Mouse (Mus musculus): Measurements from ENCODE around the gene Slc1a3. TPM values are rescaled to one million over a fixed set of nuclear protein-coding genes. Genes with fewer than 3 reads are reported as not detected.

Slc1a3 gene
- total RNA-seq, 4 experiments from 2014 or later, result 0.56 to 2.8 (median 1.3) TPM

GRCm38 (mm10) chr15:8659977-8660376, 50.6 kb downstream of the Slc1a3 start:
- DNase-seq (ENCODE audit: low spot score in 2 of 2), result no peak

GRCm38 (mm10) chr15:8659483-8659971, 51.0 kb downstream of the Slc1a3 start:
- no peak for DNase-seq (ENCODE audit: low spot score in 2 of 2)

- no peak for DNase-seq (ENCODE audit: low spot score in 2 of 2)
Observed at GRCm38 (mm10) chr15:8658086-8658980, 52.2 kb downstream of the Slc1a3 start.

GRCm38 (mm10) chr15:8655251-8655650, 55.3 kb downstream of the Slc1a3 start:
- no peak for DNase-seq (ENCODE audit: low spot score in 2 of 2)

- no peak for DNase-seq (ENCODE audit: low spot score in 2 of 2)
Observed at GRCm38 (mm10) chr15:8652637-8653036, 57.9 kb downstream of the Slc1a3 start.

- DNase-seq (ENCODE audit: low spot score in 2 of 2), result no peak
Observed at GRCm38 (mm10) chr15:8643997-8644692, 66.4 kb downstream of the Slc1a3 start.

GRCm38 (mm10) chr15:8639856-8640255, 70.7 kb downstream of the Slc1a3 start:
- no peak for DNase-seq (ENCODE audit: low spot score in 2 of 2)

- no peak for DNase-seq (ENCODE audit: low spot score in 2 of 2)
Observed at GRCm38 (mm10) chr15:8638568-8639325, 71.8 kb downstream of the Slc1a3 start.

- DNase-seq (ENCODE audit: low spot score in 2 of 2), result no peak
Observed at GRCm38 (mm10) chr15:8637283-8637682, 73.3 kb downstream of the Slc1a3 start.

GRCm38 (mm10) chr15:8635974-8636373, 74.6 kb downstream of the Slc1a3 start:
- DNase-seq (ENCODE audit: low spot score in 2 of 2), result no peak

- no peak for DNase-seq (ENCODE audit: low spot score in 2 of 2)
Observed at GRCm38 (mm10) chr15:8634807-8635206, 75.8 kb downstream of the Slc1a3 start.

- no peak for DNase-seq (ENCODE audit: low spot score in 2 of 2)
Observed at GRCm38 (mm10) chr15:8634355-8634754, 76.2 kb downstream of the Slc1a3 start.

GRCm38 (mm10) chr15:8633375-8633774, 77.2 kb downstream of the Slc1a3 start:
- DNase-seq (ENCODE audit: low spot score in 2 of 2), result peak in 1 of 2 experiments; percentile 12

GRCm38 (mm10) chr15:8632361-8632760, 78.2 kb downstream of the Slc1a3 start:
- no peak for DNase-seq (ENCODE audit: low spot score in 2 of 2)

GRCm38 (mm10) chr15:8629317-8629831, 81.2 kb downstream of the Slc1a3 start:
- DNase-seq (ENCODE audit: low spot score in 2 of 2), result peak; percentile 5 to 28

GRCm38 (mm10) chr15:8628150-8628549, 82.4 kb downstream of the Slc1a3 start:
- no peak for DNase-seq (ENCODE audit: low spot score in 2 of 2)

- DNase-seq (ENCODE audit: low spot score in 2 of 2), result peak; percentile 23 to 24
Observed at GRCm38 (mm10) chr15:8627097-8627537, 83.4 kb downstream of the Slc1a3 start.

- DNase-seq (ENCODE audit: low spot score in 2 of 2), result no peak
Observed at GRCm38 (mm10) chr15:8625370-8625769, 85.2 kb downstream of the Slc1a3 start.

- DNase-seq (ENCODE audit: low spot score in 2 of 2), result no peak
Observed at GRCm38 (mm10) chr15:8623879-8624278, 86.7 kb downstream of the Slc1a3 start.

- no peak for DNase-seq (ENCODE audit: low spot score in 2 of 2)
Observed at GRCm38 (mm10) chr15:8619479-8620026, 91.0 kb downstream of the Slc1a3 start.

GRCm38 (mm10) chr15:8616290-8616689, 94.3 kb downstream of the Slc1a3 start:
- DNase-seq (ENCODE audit: low spot score in 2 of 2), result no peak

Measured in gastrocnemius, adult 8-10 months (tissue).